Mouse (Mus musculus) frontal cortex, adult 2 months (tissue): ENCODE results near the gene Eif4a1. TPM values are rescaled to one million over a fixed set of nuclear protein-coding genes. Genes with fewer than 3 reads are reported as not detected.
"Not testable (repeated sequence)": the region's sequence is repeated elsewhere in the genome, so short reads cannot be mapped to it uniquely, and the experiment has no call there.

ENCODE experiments used
- DNase-seq, 2 experiments: peaks; one replicate each; pipeline ENCODE4 v3.0.0; 2022; ENCODE audit warnings: low spot score in 1 of 2; ENCODE audit errors: extremely low spot score in 1 of 2
- polyA plus RNA-seq: library from polyadenylated mRNA; depleted of rRNA; stranded (reverse); fragments of >200 nt; gene quantifications from 2 replicates; pipeline ENCODE4 v1.2.3, GENCODE M21; 2012; rRNA removed

Eif4a1 gene
- 365 and 370 TPM in 2 replicates for polyA plus RNA-seq

GRCm38 (mm10) chr11:69672211-69672706, at the start of gene Eif4a1:
Eif4a1 (minus strand) TSS chr11:69672423.
- DNase-seq, result peak; percentile 100

GRCm38 (mm10) chr11:69720852-69721251, 48.6 kb upstream of the Eif4a1 start:
- no peak for DNase-seq

GRCm38 (mm10) chr11:69719423-69719822, 47.2 kb upstream of the Eif4a1 start:
- no peak for DNase-seq

GRCm38 (mm10) chr11:69718661-69719060, 46.4 kb upstream of the Eif4a1 start:
- no peak for DNase-seq

- no peak for DNase-seq
Measured at GRCm38 (mm10) chr11:69716953-69717352, 44.7 kb upstream of the Eif4a1 start.

- peak in 1 of 2 experiments; percentile 30 for DNase-seq
Measured at GRCm38 (mm10) chr11:69715929-69716328, 43.7 kb upstream of the Eif4a1 start.

GRCm38 (mm10) chr11:69715482-69715881, 43.3 kb upstream of the Eif4a1 start:
- no peak for DNase-seq

GRCm38 (mm10) chr11:69714636-69715329, 42.6 kb upstream of the Eif4a1 start:
- DNase-seq, result no peak

- DNase-seq, result no peak
Measured at GRCm38 (mm10) chr11:69712954-69713672, 40.9 kb upstream of the Eif4a1 start.

- no peak for DNase-seq
Measured at GRCm38 (mm10) chr11:69711082-69711481, 38.9 kb upstream of the Eif4a1 start.

GRCm38 (mm10) chr11:69710470-69710869, 38.2 kb upstream of the Eif4a1 start:
- no peak for DNase-seq

- DNase-seq, result no peak
Measured at GRCm38 (mm10) chr11:69709554-69710446, 37.6 kb upstream of the Eif4a1 start.

GRCm38 (mm10) chr11:69708614-69709265, 36.5 kb upstream of the Eif4a1 start:
- no peak for DNase-seq

- no peak for DNase-seq
Measured at GRCm38 (mm10) chr11:69707873-69708381, 35.7 kb upstream of the Eif4a1 start.

GRCm38 (mm10) chr11:69707480-69707847, 35.2 kb upstream of the Eif4a1 start:
- DNase-seq, result no peak

GRCm38 (mm10) chr11:69706775-69707479, 34.7 kb upstream of the Eif4a1 start:
- DNase-seq, result peak in 1 of 2 experiments; percentile 40

GRCm38 (mm10) chr11:69704613-69705010, 32.4 kb upstream of the Eif4a1 start:
- no peak for DNase-seq

- no peak for DNase-seq
Measured at GRCm38 (mm10) chr11:69703814-69704612, 31.8 kb upstream of the Eif4a1 start.

- not testable (repeated sequence) for DNase-seq
Measured at GRCm38 (mm10) chr11:69703381-69703780, 31.2 kb upstream of the Eif4a1 start.
